Mouse (Mus musculus): ENCODE measurements around the gene Cnbd2. TPM values are rescaled to one million over a fixed set of nuclear protein-coding genes. Genes with fewer than 3 reads are reported as not detected.

The Cnbd2 gene
- polyA plus RNA-seq, 1 experiment = 1.6 TPM

GRCm38 (mm10) chr2:156393155-156393828 is 81.2 kb downstream of the Cnbd2 start:
- Histone ChIP-seq H3K27ac (ENCODE audit: control insufficient read depth, insufficient read depth, low read length) (no peak overlapping the region), H3K4me3 (ENCODE audit: control insufficient read depth, insufficient read depth, low read length) (no peak overlapping the region), H3K36me3 (ENCODE audit: control insufficient read depth, insufficient read depth, low read length) (no peaks in the 10 kb centered on the region), H3K27me3 (ENCODE audit: control insufficient read depth, insufficient read depth, low read length) (no peaks in the 10 kb centered on the region), H3K4me1 (replicated peaks; ENCODE audit: control insufficient read depth, insufficient read depth, low read length) (peaks cover 2% of the 10 kb centered on the region)
- TF ChIP-seq POLR2A (IDR thresholded peaks at IDR 0.05; ENCODE audit: control insufficient read depth, extremely low read depth, insufficient read depth, low read length, poor library complexity) = no peak
- TF ChIP-seq CTCF (IDR thresholded peaks at IDR 0.05; ENCODE audit: borderline replicate concordance, control insufficient read depth, extremely low read depth, insufficient read depth, low read length, poor library complexity) = no peak
- WGBS = 49% methylated on average over 5 of the region's 5 CpGs
- no peak for DNase-seq

DNA sequence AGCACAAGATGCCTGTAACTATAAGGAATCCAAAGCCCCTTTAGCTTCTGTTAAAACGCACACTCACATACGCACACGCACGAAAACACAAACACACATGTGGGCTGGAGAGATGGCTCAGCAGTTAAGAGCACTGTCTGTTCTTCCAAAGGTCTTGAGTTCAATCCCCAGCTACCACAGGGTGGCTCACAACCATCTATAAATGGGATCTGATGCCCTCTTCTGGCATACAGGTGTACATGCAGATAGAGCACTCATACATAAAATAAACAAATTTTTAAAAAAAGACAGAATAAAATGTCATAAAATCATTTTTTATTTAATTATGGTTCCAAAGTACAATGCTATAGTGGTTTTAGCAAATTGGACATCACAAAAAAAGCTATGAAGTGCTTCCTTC is 82.2 kb downstream of the Cnbd2 start:
- H3K4me1 ChIP-seq (replicated peaks; ENCODE audit: control insufficient read depth, insufficient read depth, low read length) = peaks cover 2% of the 10 kb centered on the region
- no peaks in the 10 kb centered on the region for H3K36me3 ChIP-seq (ENCODE audit: control insufficient read depth, insufficient read depth, low read length)
- H3K27ac ChIP-seq (ENCODE audit: control insufficient read depth, insufficient read depth, low read length) = no peak overlapping the region
- no peak overlapping the region for H3K4me3 ChIP-seq (ENCODE audit: control insufficient read depth, insufficient read depth, low read length)
- TF ChIP-seq POLR2A (IDR thresholded peaks at IDR 0.05; ENCODE audit: control insufficient read depth, extremely low read depth, insufficient read depth, low read length, poor library complexity) (no peak), CTCF (IDR thresholded peaks at IDR 0.05; ENCODE audit: borderline replicate concordance, control insufficient read depth, extremely low read depth, insufficient read depth, low read length, poor library complexity) (no peak)
- WGBS = 97% methylated on average over 4 of the region's 4 CpGs
- no peak for DNase-seq
- no peaks in the 10 kb centered on the region for H3K27me3 ChIP-seq (ENCODE audit: control insufficient read depth, insufficient read depth, low read length)

DNA sequence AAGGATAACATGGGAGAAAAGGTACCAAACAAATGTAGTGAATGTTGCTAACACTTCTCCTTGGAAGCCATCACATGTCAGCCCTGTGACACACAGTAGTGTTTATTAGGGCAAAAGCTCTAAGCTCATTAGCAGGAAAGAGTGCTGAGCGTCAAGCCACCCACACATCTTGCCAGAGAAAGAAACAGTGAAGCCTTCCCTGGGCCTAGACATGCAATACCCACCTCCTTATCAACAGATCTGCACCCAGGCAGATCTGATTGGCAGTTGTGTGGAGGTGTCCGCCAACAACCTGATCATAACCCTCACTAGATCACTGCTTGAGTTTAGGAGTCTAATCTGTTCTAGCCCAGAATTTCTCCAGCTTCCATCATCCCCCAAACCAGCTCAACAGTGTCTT is 84.0 kb downstream of the Cnbd2 start:
- Histone ChIP-seq H3K27ac (ENCODE audit: control insufficient read depth, insufficient read depth, low read length) (no peak overlapping the region), H3K4me1 (replicated peaks; ENCODE audit: control insufficient read depth, insufficient read depth, low read length) (peaks cover 6% of the 10 kb centered on the region), H3K27me3 (ENCODE audit: control insufficient read depth, insufficient read depth, low read length) (no peaks in the 10 kb centered on the region), H3K36me3 (ENCODE audit: control insufficient read depth, insufficient read depth, low read length) (no peaks in the 10 kb centered on the region), H3K4me3 (ENCODE audit: control insufficient read depth, insufficient read depth, low read length) (no peak overlapping the region)
- no peak for DNase-seq
- 94% methylated on average over 2 of the region's 2 CpGs for WGBS
- TF ChIP-seq CTCF (IDR thresholded peaks at IDR 0.05; ENCODE audit: borderline replicate concordance, control insufficient read depth, extremely low read depth, insufficient read depth, low read length, poor library complexity) (no peak), POLR2A (IDR thresholded peaks at IDR 0.05; ENCODE audit: control insufficient read depth, extremely low read depth, insufficient read depth, low read length, poor library complexity) (no peak)

DNA sequence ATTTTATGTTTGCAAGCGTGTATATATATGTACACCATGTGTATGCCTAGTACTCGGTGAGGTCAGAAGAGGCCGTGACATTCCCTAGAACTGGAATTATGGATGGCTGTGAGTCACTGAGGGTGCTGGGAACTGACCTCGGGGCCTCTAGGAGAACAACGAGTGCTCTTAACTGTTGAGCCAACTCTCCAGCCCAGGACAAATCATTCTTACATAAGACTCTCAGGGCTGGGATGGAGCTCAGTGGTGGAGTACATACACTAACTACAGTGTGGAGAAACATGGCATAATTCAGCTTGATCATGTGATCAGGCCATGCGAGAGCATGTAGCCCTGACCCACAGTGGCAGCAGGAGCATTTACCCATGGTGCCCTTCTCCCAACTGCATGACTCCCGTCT is 85.9 kb downstream of the Cnbd2 start:
- Histone ChIP-seq H3K27ac (ENCODE audit: control insufficient read depth, insufficient read depth, low read length) (no peak overlapping the region), H3K27me3 (ENCODE audit: control insufficient read depth, insufficient read depth, low read length) (no peaks in the 10 kb centered on the region), H3K4me1 (replicated peaks; ENCODE audit: control insufficient read depth, insufficient read depth, low read length) (peaks cover 11% of the 10 kb centered on the region), H3K4me3 (ENCODE audit: control insufficient read depth, insufficient read depth, low read length) (no peak overlapping the region), H3K36me3 (ENCODE audit: control insufficient read depth, insufficient read depth, low read length) (no peaks in the 10 kb centered on the region)
- no peak for TF ChIP-seq CTCF (IDR thresholded peaks at IDR 0.05; ENCODE audit: borderline replicate concordance, control insufficient read depth, extremely low read depth, insufficient read depth, low read length, poor library complexity)
- no peak for TF ChIP-seq POLR2A (IDR thresholded peaks at IDR 0.05; ENCODE audit: control insufficient read depth, extremely low read depth, insufficient read depth, low read length, poor library complexity)
- WGBS = 92% methylated on average over 7 of the region's 7 CpGs
- DNase-seq = no peak

DNA sequence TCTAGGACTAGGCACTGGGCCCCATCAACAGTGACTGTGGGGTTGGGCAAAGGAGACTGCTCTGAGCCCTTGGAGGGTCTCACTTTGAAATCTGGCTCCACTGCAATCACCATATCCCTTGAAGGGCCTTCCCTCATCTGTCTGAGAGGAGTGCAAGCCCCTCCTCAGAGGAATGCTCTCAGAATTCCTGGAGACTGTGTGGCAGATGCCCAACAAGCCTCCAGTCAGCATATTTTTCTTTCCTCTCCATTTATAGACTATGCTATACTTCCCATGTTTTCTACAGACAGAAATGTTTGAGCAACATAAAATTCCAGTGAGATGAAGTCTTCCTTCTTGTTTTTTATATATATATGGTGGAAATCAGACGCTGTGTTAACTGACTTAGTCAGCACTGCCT is 87.4 kb downstream of the Cnbd2 start:
- DNase-seq = no peak
- TF ChIP-seq CTCF (IDR thresholded peaks at IDR 0.05; ENCODE audit: borderline replicate concordance, control insufficient read depth, extremely low read depth, insufficient read depth, low read length, poor library complexity) (no peak), POLR2A (IDR thresholded peaks at IDR 0.05; ENCODE audit: control insufficient read depth, extremely low read depth, insufficient read depth, low read length, poor library complexity) (no peak)
- Histone ChIP-seq H3K4me3 (ENCODE audit: control insufficient read depth, insufficient read depth, low read length) (no peak overlapping the region), H3K27me3 (ENCODE audit: control insufficient read depth, insufficient read depth, low read length) (no peaks in the 10 kb centered on the region), H3K36me3 (ENCODE audit: control insufficient read depth, insufficient read depth, low read length) (no peaks in the 10 kb centered on the region), H3K27ac (ENCODE audit: control insufficient read depth, insufficient read depth, low read length) (no peak overlapping the region), H3K4me1 (replicated peaks; ENCODE audit: control insufficient read depth, insufficient read depth, low read length) (peaks cover 9% of the 10 kb centered on the region)
- WGBS = 89% methylated on average over 1 of the region's 1 CpGs

DNA sequence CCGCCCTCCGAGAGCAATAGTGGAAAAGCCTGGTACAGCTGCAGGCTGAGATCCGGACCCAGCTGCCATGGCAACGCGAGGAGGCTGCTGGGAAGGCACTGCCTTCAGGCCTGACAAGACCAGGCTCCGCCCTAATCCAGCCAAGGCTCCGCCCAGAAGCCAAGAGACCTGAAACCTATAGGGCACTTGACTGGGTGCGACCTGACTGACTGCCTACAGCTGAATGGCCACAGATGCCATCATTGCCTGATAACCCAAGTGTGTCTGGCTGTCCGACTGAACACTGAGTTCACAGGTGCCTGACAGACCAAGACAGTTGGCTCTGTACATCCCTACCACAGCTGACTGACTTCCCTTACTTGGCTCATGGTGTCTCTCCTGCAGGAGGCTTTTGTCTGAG is 89.2 kb downstream of the Cnbd2 start:
- DNase-seq = peak; percentile 55
- 7% methylated on average over 9 of the region's 9 CpGs for WGBS
- peaks cover 9% of the 10 kb centered on the region for H3K4me1 ChIP-seq (replicated peaks; ENCODE audit: control insufficient read depth, insufficient read depth, low read length)

DNA sequence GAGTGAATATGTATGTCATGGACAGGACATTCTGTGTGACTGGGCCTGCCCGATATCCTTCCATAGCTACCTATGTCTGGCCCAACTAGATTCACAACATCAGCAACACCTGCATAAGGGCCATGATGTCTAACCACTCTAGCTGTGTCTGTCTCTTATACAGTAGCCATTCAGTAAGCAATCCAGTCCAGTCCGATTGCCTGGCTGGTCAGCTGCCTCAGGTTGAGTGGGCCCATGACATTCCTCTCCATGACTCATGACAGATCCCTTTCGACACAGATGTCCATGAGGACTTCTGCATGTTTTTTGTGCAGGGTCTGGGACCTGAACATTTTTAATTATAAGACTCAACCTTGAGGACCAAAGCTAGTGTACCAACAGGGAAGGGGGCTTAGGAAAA is 89.9 kb downstream of the Cnbd2 start:
- 96% methylated on average over 3 of the region's 3 CpGs for WGBS
- no peaks in the 10 kb centered on the region for H3K27me3 ChIP-seq (ENCODE audit: control insufficient read depth, insufficient read depth, low read length)
- TF ChIP-seq POLR2A (IDR thresholded peaks at IDR 0.05; ENCODE audit: control insufficient read depth, extremely low read depth, insufficient read depth, low read length, poor library complexity) (no peak), CTCF (IDR thresholded peaks at IDR 0.05; ENCODE audit: borderline replicate concordance, control insufficient read depth, extremely low read depth, insufficient read depth, low read length, poor library complexity) (no peak)

More for the DNA sequence above, 89.2 kb downstream of the Cnbd2 start:
- Histone ChIP-seq H3K36me3 (ENCODE audit: control insufficient read depth, insufficient read depth, low read length) (no peaks in the 10 kb centered on the region), H3K27me3 (ENCODE audit: control insufficient read depth, insufficient read depth, low read length) (no peaks in the 10 kb centered on the region), H3K27ac (ENCODE audit: control insufficient read depth, insufficient read depth, low read length) (no peak overlapping the region), H3K4me3 (ENCODE audit: control insufficient read depth, insufficient read depth, low read length) (no peak overlapping the region)
- no peak for TF ChIP-seq CTCF (IDR thresholded peaks at IDR 0.05; ENCODE audit: borderline replicate concordance, control insufficient read depth, extremely low read depth, insufficient read depth, low read length, poor library complexity)
- no peak for TF ChIP-seq POLR2A (IDR thresholded peaks at IDR 0.05; ENCODE audit: control insufficient read depth, extremely low read depth, insufficient read depth, low read length, poor library complexity)

More for the DNA sequence above, 89.9 kb downstream of the Cnbd2 start:
- H3K36me3 ChIP-seq (ENCODE audit: control insufficient read depth, insufficient read depth, low read length) = no peaks in the 10 kb centered on the region
- H3K4me1 ChIP-seq (replicated peaks; ENCODE audit: control insufficient read depth, insufficient read depth, low read length) = peaks cover 9% of the 10 kb centered on the region
- no peak overlapping the region for H3K4me3 ChIP-seq (ENCODE audit: control insufficient read depth, insufficient read depth, low read length)
- no peak overlapping the region for H3K27ac ChIP-seq (ENCODE audit: control insufficient read depth, insufficient read depth, low read length)
- no peak for DNase-seq
